Mouse (Mus musculus) c-Kit-positive CD71-negative TER-119-negative erythroid progenitor cells, embryonic 14.5 days (primary cell): ENCODE results near the gene Fam205a4.
"Not testable (repeated sequence)": the region's sequence is repeated elsewhere in the genome, so short reads cannot be mapped to it uniquely, and the experiment has no call there.

Source experiments
- DNase-seq: peaks from one replicate; pipeline ENCODE4 v3.0.0-alpha.2; 2013; ENCODE audit warnings: low read depth

Fam205a4 gene

GRCm38 (mm10) chr4:41965758-41966157 lies at the start of gene Fam205a4:
TSS of gene Fam205a4 (plus strand) at chr4:41966058.
- DNase-seq, result not testable (repeated sequence)

- not testable (repeated sequence) for DNase-seq
These were observed 24.6 kb upstream of the Fam205a4 start, which contains the start of gene Gm20878 for GRCm38 (mm10) chr4:41941272-41941671. TSS of gene Gm20878 (plus strand) at chr4:41941572.
